Mouse (Mus musculus) cerebellum, adult 2 months (tissue): ENCODE data around the gene Limch1. TPM values are rescaled to one million over a fixed set of nuclear protein-coding genes. Genes with fewer than 3 reads are reported as not detected.

ENCODE experiments used
- DNase-seq, 2 experiments: peaks; one replicate each; pipeline ENCODE4 v3.0.0; 2021
- H3K27ac ChIP-seq: fragments of 200-500 bp; 2 replicates; pipeline ENCODE4 v1.5.1; 2012; ENCODE audit warnings: low read length, control low read depth, inconsistent platforms; ENCODE audit not compliant: insufficient read depth
- H3K27me3 ChIP-seq: fragments of 200-500 bp; 2 replicates; pipeline ENCODE4 v1.6.1; 2012; ENCODE audit warnings: inconsistent platforms, mild to moderate bottlenecking, low read length, moderate library complexity; ENCODE audit not compliant: control insufficient read depth, insufficient read depth
- H3K4me1 ChIP-seq: fragments of 200-500 bp; 2 replicates; pipeline ENCODE4 v1.6.1; 2011; ENCODE audit warnings: low read length; ENCODE audit not compliant: control insufficient read depth, insufficient read depth
- H3K4me3 ChIP-seq: fragments of 200-500 bp; replicated peaks from 2 replicates; pipeline ENCODE3; 2011; ENCODE audit warnings: mild to moderate bottlenecking, low read depth, low read length, control low read depth; ENCODE audit not compliant: insufficient read depth
- CTCF ChIP-seq: fragments of 200-500 bp; IDR thresholded peaks from 2 replicates; pipeline ENCODE4 v1.5.1; 2011; ENCODE audit warnings: low read depth, mild to moderate bottlenecking, control low read depth, low read length, moderate library complexity, borderline replicate concordance; ENCODE audit not compliant: insufficient read depth
- POLR2A ChIP-seq: fragments of 200-500 bp; IDR thresholded peaks from 2 replicates; pipeline ENCODE4 v1.6.1; 2011; ENCODE audit warnings: low read length, control low read depth, borderline replicate concordance; ENCODE audit not compliant: insufficient read depth
- WGBS: fragments of 180-500 bp; shearing (Covaris S2); methylation state at CpG from one replicate; pipeline ENCODE4 v1.1.7; 2018; 5-methylcytosine and 5-hydroxymethylcytosine counted together
- polyA plus RNA-seq: library from polyadenylated mRNA; depleted of rRNA; stranded (reverse); fragments of >200 nt; gene quantifications from 2 replicates; pipeline ENCODE4 v1.2.3, GENCODE M21; 2012

Gene Limch1
- polyA plus RNA-seq, 1 experiment, result 68.1 TPM

DNA sequence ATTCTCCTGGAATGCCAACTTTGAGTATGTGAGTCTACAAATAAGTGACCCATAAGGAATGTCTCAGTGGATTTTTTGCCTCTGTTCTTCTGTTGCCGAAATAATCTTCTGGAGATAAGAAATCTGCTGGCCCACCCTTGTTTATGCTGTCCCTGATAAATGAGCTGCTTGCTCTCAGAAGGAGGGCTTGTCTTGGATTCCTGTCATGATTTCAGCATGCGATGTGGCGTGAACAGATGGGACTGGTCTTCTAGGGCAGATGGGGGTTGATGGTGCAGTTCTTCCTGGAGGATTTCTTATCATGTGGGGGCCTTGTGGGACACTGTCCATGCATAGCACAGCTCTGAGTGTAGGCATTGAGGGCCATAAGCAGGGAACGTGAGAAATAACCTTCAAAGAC, 116.5 kb downstream of the Limch1 start:
- peak; percentile 27 to 56 for DNase-seq
- WGBS, result 19% methylated on average over 4 of the region's 4 CpGs
- H3K27me3 ChIP-seq, result no peaks in the 10 kb centered on the region
- TF ChIP-seq CTCF (no peak), POLR2A (no peak)
- H3K4me3 ChIP-seq, result no peak overlapping the region
- H3K27ac ChIP-seq, result no peak overlapping the region
- H3K4me1 ChIP-seq, result peaks cover 23% of the 10 kb centered on the region

GRCm38 (mm10) chr5:66865229-66865628, 119.6 kb downstream of the Limch1 start:
- Histone ChIP-seq H3K4me3 (no peak overlapping the region), H3K27me3 (no peaks in the 10 kb centered on the region), H3K27ac (no peak overlapping the region), H3K4me1 (peaks cover 23% of the 10 kb centered on the region)
- WGBS, result 76% methylated on average over 5 of the region's 5 CpGs
- no peak for TF ChIP-seq POLR2A
- TF ChIP-seq CTCF, result no peak
- no peak for DNase-seq

DNA sequence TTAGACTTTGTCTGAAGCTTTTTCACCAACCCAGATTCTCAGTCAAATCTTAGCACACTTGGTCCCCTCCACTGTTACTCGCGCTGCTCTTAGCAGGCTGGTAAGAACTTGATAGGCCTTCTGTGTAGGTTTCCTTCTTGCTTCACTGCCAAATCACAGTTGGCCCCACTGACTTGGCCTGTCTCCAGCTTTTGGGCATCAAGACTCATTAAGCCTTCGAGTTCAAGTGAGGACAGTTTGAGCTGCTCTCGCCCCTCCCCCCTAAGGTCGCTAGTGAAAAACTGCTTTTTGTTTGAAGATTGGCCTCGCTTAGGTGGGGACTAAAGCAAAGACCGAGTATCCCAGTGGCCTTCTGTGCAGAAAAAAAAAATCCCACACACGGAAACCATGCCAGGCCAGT, 120.4 kb downstream of the Limch1 start:
- 33% methylated on average over 8 of the region's 8 CpGs for WGBS
- Histone ChIP-seq H3K27ac (no peak overlapping the region), H3K4me1 (peaks cover 21% of the 10 kb centered on the region), H3K4me3 (no peak overlapping the region), H3K27me3 (no peaks in the 10 kb centered on the region)
- DNase-seq, result peak; percentile 50 to 63
- no peak for TF ChIP-seq CTCF
- TF ChIP-seq POLR2A, result no peak

DNA sequence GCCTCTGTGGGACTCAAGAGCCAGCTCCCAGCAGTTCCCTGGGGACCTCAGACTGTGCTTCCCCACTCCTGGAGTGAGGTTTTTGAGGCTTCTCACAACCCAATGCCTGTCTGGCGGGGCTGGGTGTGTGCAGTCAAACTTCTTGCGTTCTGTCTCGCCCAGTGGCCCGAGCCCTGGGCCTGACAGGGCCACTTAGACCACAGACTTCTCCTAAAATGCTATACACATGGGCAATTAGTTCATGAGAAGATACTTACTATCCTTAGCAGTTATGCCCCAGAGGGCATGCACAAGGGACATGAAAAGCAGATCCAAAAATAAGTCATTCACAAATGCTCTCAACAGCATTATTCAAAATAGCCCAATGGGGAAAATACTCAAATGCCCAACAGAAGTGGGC, 123.9 kb downstream of the Limch1 start:
- Histone ChIP-seq H3K27me3 (no peaks in the 10 kb centered on the region), H3K4me1 (peaks cover 9% of the 10 kb centered on the region; the same call in 1 of the 2 replicates), H3K4me3 (no peak overlapping the region), H3K27ac (no peak overlapping the region)
- DNase-seq, result no peak
- 91% methylated on average over 4 of the region's 4 CpGs for WGBS
- TF ChIP-seq POLR2A (no peak), CTCF (no peak)

- TF ChIP-seq CTCF, result no peak
- TF ChIP-seq POLR2A, result no peak
- H3K4me1 ChIP-seq, result no peaks in the 10 kb centered on the region; the same call in none of the 2 replicates
- H3K27me3 ChIP-seq, result no peaks in the 10 kb centered on the region
These were observed 126.0 kb downstream of the Limch1 start for GRCm38 (mm10) chr5:66871521-66872050.

DNA sequence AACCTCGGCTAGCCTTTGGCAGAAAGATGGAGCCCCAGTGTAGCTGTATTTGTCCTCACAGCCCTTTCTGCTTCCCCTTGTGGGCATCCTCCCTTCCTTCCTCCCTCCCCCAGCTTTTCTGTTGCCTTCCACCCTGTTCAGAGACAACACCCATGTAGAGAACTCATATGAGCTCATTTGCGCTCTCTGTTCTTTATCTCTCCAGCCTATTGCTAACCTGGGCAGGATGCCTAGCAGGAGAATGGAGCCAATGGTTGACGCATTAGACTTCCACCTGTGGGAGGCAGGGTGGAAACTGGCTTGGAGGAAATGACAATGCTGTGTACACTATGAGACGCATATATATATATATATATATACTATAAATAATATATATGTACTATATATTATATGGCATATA, 126.4 kb downstream of the Limch1 start:
- no peak for TF ChIP-seq POLR2A
- TF ChIP-seq CTCF, result no peak
- Histone ChIP-seq H3K4me3 (no peak overlapping the region), H3K4me1 (no peaks in the 10 kb centered on the region; the same call in none of the 2 replicates), H3K27me3 (no peaks in the 10 kb centered on the region), H3K27ac (no peak overlapping the region)
- DNase-seq, result peak; percentile 54 to 76
- WGBS, result 40% methylated on average over 4 of the region's 4 CpGs

More at GRCm38 (mm10) chr5:66871521-66872050, 126.0 kb downstream of the Limch1 start:
- no peak for DNase-seq
- H3K4me3 ChIP-seq, result no peak overlapping the region
- no peak overlapping the region for H3K27ac ChIP-seq
- 97% methylated on average over 11 of the region's 11 CpGs for WGBS

DNA sequence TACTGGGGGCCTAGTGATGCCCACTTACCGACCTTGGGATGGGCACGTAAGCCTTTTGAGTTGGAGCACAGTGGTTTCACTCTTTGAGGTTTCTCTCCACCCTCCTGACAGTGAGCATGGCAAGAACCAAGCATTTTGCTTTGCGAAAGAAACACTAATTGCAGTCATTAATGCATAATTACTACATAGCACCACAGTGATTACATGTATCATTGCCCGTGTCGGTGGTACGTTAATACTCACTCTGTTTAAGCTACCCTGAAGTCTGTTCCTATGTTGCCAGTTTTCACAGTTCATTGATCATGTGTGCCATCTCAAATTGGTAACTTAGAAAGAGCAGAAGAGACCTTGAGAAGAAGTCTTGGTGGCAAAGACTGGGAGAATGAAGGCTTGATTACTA, 127.1 kb downstream of the Limch1 start:
- no peak for TF ChIP-seq CTCF
- no peak for TF ChIP-seq POLR2A
- H3K4me3 ChIP-seq, result no peak overlapping the region
- 89% methylated on average over 6 of the region's 6 CpGs for WGBS

DNA sequence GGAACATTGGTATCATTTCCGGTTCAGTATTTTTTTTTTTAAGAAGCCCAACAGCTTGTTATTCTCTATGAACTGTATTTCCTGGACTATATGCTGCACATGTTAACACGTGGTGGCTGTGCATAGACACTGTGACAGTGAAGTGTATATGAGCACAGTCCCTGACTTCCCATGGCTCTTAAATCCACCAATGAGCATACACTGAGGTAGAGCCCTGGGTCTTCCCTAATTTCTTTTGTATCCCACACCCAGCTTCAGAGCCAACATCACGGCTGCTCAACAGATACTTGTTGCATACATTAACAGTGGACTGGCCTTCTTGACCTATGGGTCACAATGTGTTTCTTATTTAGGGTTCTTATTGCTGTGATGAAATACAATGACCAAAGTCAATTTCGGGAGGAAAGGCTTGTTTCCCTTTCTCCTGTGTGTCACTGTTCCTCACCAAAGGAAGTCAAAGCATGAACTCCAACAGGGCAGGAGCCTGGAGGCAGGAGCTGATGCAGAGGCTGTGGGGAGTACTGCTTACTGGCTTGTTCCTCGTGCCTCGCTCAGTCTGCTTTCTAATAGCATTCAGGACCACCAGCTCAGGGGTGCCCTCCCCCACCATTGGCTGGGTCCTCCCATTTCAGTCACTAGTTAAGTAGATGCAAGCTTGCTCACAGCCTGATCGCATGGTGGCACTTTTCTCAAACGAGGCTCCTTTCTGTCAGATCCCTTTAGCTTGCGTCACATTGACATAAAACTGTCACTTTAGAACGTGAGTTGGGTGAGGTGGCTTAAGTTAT, 130.6 kb downstream of the Limch1 start:
- WGBS, result 73% methylated on average over 10 of the region's 10 CpGs
- no peaks in the 10 kb centered on the region; the same call in none of the 2 replicates for H3K4me1 ChIP-seq
- H3K27ac ChIP-seq, result no peak overlapping the region
- no peak for DNase-seq
- H3K4me3 ChIP-seq, result no peak overlapping the region
- TF ChIP-seq POLR2A (no peak), CTCF (no peak)
- H3K27me3 ChIP-seq, result no peaks in the 10 kb centered on the region

More for the DNA sequence above, 127.1 kb downstream of the Limch1 start:
- no peaks in the 10 kb centered on the region for H3K27me3 ChIP-seq
- H3K27ac ChIP-seq, result no peak overlapping the region
- no peaks in the 10 kb centered on the region; the same call in none of the 2 replicates for H3K4me1 ChIP-seq
- no peak for DNase-seq
